Mouse (Mus musculus) colon, adult 2 months (tissue): Measurements from ENCODE around the gene Nit1. TPM values are rescaled to one million over a fixed set of nuclear protein-coding genes. Genes with fewer than 3 reads are reported as not detected.

ENCODE experiments used
- polyA plus RNA-seq: library from polyadenylated mRNA; depleted of rRNA; stranded (reverse); fragments of >200 nt; gene quantifications from 2 replicates; pipeline ENCODE4 v1.2.3, GENCODE M21; 2012; rRNA removed

Gene Nit1
- polyA plus RNA-seq: 62.5 and 68.1 TPM in 2 replicates

DNA sequence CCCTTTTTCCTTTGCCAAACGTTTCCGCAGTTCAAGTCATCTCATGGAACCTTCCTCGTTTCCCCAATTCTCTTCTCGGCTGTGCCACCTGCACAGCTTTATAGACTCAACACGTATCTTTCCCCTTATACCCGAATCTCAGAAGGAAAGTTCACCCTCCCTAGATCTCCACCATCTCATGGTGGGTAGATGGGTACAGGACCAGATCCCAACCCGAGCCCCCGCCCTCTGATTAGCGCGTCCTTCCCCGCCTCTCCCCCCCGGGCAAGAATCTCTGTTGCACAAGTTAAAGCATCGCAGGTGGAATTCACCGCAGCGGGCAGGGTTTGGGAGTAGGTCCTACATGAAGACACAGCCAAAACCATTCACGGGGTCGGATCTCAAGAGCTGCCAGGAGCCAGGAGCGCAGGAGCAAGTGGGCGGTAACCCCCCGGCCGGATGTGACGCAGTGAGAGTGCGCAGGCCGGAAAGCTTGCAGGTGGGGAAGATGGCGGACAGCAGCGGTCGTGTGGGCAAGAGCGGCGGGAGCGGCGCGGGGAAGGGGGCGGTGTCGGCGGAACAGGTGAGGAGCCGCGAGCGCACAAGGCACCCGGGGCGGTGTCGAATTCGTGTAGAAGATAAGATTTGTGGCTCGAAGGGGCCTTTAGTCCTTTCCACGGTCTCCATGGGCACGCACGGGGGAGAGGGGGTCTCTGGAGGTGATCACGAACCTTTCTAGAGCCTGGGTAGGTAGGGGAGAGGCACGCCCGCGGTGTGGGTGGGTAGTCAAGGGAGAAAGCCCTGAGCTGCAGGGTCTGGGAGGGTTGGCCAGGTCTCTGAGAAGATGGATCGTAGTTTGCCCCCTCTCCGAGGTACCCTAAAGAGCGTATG is at the start of gene Nit1, which contains the start of gene Pfdn2:
Gene Nit1 (minus strand): TSS at position 422 of the 870 bp plus-strand sequence.
Gene Pfdn2 (plus strand): TSS at position 446 of the 870 bp plus-strand sequence.

DNA sequence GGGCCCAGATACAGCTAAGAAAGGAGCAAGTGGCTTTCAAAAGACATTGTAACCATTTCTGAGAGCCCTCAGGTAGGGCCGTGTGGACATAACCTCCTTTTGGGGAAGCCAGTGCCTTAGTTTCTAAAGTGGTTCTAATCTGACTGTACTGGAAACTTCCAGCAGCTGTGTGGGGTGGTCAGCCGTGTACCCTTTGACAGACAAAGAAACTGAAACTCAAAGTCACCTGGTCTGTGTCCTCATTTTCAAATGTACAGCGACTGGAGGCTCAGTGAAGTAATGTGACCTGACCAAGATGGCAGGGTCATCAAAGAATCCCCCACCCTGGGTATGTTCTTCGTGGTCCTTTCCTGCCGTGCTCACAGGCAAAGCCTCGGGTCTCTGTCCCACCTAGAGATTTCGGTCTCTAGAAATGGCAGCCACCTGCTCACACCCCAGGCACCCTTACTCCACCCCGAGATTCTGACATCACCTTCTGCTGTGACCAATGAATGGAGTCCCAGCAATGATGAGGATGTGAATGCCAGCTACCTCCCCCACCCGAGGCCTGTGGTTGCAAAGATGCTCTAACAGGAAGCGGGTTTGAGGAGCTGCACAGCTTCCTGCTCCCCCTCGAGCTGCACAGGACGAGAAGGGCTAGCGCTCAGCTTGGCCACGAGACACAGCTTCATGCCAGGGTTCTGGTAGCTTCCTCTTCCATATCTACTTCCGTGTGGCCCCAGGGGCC is 43.1 kb upstream of the Nit1 start, which contains the start of gene Arhgap30:
Gene Arhgap30 (plus strand): TSS at position 579 of the 727 bp plus-strand sequence.

DNA sequence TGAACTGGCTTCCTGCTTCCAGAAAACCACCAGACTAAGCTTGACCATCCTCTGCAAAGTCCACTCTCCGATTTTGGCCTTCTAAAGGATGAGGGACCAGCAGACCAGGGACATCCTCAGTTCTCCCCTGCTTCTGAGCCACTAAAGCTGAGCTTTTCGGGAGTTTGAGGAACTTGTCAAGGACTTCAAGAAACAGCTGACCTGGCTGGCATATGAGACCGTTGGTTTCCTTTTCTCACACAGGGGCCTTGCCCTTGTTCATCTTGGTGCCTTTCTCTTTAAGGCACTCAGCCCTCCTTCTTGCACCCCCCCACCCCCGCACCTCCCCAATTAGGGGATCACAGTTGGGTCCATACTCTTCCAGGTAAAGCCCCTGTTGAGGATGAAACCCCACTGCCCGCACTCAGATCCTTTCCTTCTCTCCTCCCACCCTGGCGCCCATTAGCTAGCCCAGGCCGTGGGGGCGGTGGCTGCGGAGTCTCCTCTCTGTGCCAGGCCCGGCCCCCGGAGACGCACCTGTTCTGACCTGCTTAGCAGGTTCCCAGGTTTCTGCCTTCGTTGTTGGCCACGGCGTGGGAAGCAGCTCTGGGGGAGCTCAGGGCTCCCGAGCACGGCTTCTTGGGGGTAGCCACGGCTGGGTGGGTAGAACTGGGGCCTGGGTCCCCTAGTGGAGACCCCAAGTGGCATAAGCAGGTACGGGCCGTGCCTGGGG is 24.6 kb upstream of the Nit1 start, which contains the start of gene Nectin4:
Gene Nectin4 (plus strand): TSS at position 255 of the 712 bp plus-strand sequence.

DNA sequence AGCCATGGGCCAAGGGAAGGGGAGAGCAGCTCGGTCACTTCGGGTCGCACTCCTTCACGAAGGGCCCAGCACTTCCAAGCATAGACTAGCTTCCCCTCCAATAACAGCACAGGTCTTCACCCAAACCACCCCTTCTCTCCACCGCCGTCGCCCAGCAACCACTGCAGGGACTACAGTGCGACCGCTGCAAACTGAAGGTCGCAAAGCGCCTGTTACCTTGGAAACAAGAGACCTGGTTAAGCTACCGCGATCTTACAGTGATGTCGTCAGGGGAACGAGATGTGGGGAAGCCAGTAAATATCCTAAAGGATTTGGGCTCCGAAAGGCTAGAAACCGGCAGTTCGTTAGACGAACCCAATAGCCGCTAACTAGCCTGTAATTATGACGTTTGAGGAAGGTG is 15.2 kb upstream of the Nit1 start, which contains the start of gene Klhdc9:
Gene Klhdc9 (minus strand): TSS at position 143 of the 400 bp plus-strand sequence.

DNA sequence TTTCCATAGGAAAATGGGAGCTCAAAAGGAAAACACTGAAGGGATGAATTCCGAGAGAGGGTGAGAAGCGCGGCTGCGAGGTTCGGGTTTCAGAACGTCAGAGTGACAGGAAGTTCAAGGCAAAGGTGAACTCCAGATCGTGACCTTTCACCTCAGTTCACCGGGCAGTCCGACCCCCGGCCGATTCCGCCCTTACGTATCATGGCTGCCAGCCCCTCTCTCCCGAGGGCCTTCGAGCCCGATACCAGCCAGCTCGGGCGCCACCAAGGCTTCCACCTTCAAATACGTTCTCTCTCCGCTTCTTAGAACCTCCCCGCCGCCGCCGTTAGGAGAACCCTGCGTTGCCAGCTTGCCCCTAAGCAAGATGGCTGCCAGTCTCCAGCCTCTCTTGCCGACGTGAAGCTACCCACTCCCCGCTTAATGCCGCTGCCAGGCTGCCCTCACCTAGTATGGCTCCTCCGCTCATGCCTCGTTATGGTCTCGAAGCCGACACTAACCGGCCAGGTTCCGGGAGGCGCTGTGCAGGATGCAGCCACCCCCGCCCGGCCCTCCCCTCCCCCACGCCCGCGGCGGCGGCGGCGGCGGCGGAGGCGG is 16.5 kb downstream of the Nit1 start, which contains the start of gene Dedd:
Gene Dedd (plus strand): TSS at position 307 of the 594 bp plus-strand sequence.

DNA sequence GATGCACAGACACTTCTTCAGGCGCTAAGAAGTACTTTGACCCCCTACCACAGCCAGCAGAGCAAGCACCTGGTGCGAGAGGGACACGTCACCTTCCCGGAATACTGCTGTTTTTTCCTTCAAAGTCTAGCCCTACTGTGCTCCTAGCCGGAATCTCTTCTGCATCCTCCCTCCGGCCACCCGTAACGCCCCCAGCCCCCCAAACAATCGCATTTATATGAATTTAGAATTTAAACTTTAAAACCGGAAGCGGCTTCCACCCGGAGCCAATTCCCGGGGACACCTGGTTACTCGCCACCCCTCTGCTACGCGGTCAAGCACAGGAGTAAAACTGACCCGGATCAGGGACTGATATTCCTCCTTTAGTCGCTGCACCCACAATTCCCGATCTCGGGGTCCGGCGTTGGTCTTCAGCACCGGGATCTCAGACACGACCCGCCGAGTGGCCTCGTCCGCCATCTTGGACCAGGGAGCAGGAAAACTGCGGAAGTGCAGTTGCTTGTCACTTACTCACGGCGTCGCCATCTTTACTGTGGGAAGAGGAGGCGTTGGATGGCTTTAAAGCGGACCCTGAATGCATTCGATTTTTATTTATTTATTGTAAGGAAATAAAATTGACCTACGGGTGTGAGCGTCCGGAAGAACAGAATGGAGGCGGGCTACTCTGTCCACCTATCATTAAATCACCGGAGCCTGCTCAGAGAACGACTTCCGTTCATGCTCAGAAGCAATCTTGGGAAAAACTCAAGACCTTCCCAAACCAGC is 51.0 kb downstream of the Nit1 start, which contains the start of gene Ufc1:
Gene Ufc1 (minus strand): TSS at position 727 of the 765 bp plus-strand sequence.

Other genes with a start within 250 kb of the Nit1 start
- gene Cfap126, start 231.7 kb downstream of the Nit1 start, polyA plus RNA-seq: 1.2 and 1.7 TPM in 2 replicates
- gene Sdhc, start 195.0 kb downstream of the Nit1 start, polyA plus RNA-seq: 205 and 248 TPM in 2 replicates
- gene Mpz, start 194.9 kb downstream of the Nit1 start, polyA plus RNA-seq: 0.91 and 1.0 TPM in 2 replicates
- gene Pcp4l1, start 149.4 kb downstream of the Nit1 start, polyA plus RNA-seq: 42.0 and 71.2 TPM in 2 replicates
- 2.3 and 2.4 TPM in 2 replicates for gene Nr1i3, start 131.7 kb downstream of the Nit1 start, polyA plus RNA-seq
- 35.4 and 39.0 TPM in 2 replicates for gene Tomm40l, start 123.1 kb downstream of the Nit1 start, polyA plus RNA-seq
- 0.64 and 3.6 TPM in 2 replicates for gene Apoa2, start 120.6 kb downstream of the Nit1 start, polyA plus RNA-seq
- gene Fcer1g, start 111.3 kb downstream of the Nit1 start, polyA plus RNA-seq: 34.3 and 37.0 TPM in 2 replicates
- gene Adamts4, start 95.2 kb downstream of the Nit1 start, polyA plus RNA-seq: 4.7 TPM in 2 replicates
- 134 and 158 TPM in 2 replicates for gene Ndufs2, start 94.3 kb downstream of the Nit1 start, polyA plus RNA-seq
- 75.9 and 85.5 TPM in 2 replicates for gene B4galt3, start 75.3 kb downstream of the Nit1 start, polyA plus RNA-seq
- 31.9 and 36.7 TPM in 2 replicates for gene Ppox, start 64.5 kb downstream of the Nit1 start, polyA plus RNA-seq
- gene Usp21, start 57.7 kb downstream of the Nit1 start, polyA plus RNA-seq: 41.4 and 43.3 TPM in 2 replicates
- 23.2 and 26.3 TPM in 2 replicates for gene Ufc1, start 50.6 kb downstream of the Nit1 start, polyA plus RNA-seq
- 49.2 and 53.1 TPM in 2 replicates for gene Dedd, start 16.5 kb downstream of the Nit1 start, polyA plus RNA-seq
- 2.3 and 5.7 TPM in 2 replicates for gene Pfdn2, start within 50 bp of the Nit1 start, polyA plus RNA-seq
- 1.0 and 2.1 TPM in 2 replicates for gene Klhdc9, start 15.2 kb upstream of the Nit1 start, polyA plus RNA-seq
- 2.6 and 3.2 TPM in 2 replicates for gene Nectin4, start 24.5 kb upstream of the Nit1 start, polyA plus RNA-seq
- 3.7 and 4.7 TPM in 2 replicates for gene Arhgap30, start 43.3 kb upstream of the Nit1 start, polyA plus RNA-seq
- gene Usf1, start 65.7 kb upstream of the Nit1 start, polyA plus RNA-seq: 85.2 and 90.3 TPM in 2 replicates
- 463 and 469 TPM in 2 replicates for gene Tstd1, start 73.2 kb upstream of the Nit1 start, polyA plus RNA-seq
- gene F11r, start 91.9 kb upstream of the Nit1 start, polyA plus RNA-seq: 108 and 134 TPM in 2 replicates
- 5.3 and 5.4 TPM in 2 replicates for gene Alyref2, start 157.8 kb upstream of the Nit1 start, polyA plus RNA-seq
- 1.2 and 6.0 TPM in 2 replicates for gene Itln1, start 189.6 kb upstream of the Nit1 start, polyA plus RNA-seq
- gene Cd244a, start 213.5 kb upstream of the Nit1 start, polyA plus RNA-seq: 0.22 and 0.23 TPM in 2 replicates